Mouse (Mus musculus): Measurements from ENCODE around the gene Rbbp8nl.

- TF ChIP-seq POLR2A (IDR thresholded peaks at IDR 0.05; ENCODE audit: borderline replicate concordance, insufficient read depth, low read length), result no peak
- no peak for TF ChIP-seq CTCF (IDR thresholded peaks at IDR 0.05; ENCODE audit: borderline replicate concordance, insufficient read depth, low read depth, low read length)
Observed at GRCm38 (mm10) chr2:180300771-180301170, 11.1 kb upstream of the Rbbp8nl start.
